In the genomic region with DNA sequence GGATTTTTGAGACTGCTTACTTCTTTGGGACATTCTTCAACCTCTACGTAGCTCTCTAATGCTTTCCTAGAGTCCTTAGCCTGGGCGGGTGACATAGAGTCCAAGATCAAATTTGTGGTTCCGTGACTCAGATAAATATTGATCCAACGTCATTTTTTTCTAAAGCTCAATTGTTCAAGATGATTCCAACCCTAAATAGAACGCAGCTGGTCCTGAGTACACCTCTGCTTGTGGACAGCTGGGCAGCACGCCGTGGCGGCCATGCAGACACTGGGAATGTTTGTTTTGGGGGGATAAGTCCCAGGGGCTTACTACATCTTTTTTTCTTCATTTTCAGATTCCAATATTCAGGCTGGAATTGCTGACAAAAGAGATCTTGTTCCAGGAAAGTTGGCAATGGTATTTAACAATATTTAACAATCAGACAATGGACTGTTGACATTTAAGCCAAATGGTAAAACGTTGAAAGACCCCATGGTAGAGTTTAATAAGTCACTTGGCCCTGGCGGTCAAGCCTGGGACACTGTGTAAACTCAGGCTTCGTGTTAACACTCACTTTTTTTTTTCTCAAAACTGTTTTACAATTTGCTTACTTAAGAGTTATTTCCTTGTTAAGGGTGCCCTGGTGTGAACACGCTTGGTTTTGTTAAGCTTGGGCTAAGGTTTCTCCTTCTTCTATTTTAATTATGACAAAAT, we compare ENCODE assay signal across 27 mouse cellular contexts.
DNase-seq lines count a peak whose midpoint lies in the region; ATAC-seq and TF ChIP-seq lines count a peak whose summit lies in the region.
"Had no signal": no experiment of that assay in that cellular context is flagged by ENCODE, and none has a peak within 500 bp of the region (broad histone marks: within the 10 kb centered on the region; RNA-seq: fewer than 3 reads in every experiment).

No protein-coding gene starts in this region.

- no peak overlapping the region for H3K9ac ChIP-seq in lung, embryonic 16.5 days (ENCODE audit: low read length)
- H3K9ac ChIP-seq in kidney, embryonic 15.5 days = no peak overlapping the region
- no peak overlapping the region for H3K9ac ChIP-seq in stomach, postnatal 0 days (ENCODE audit: low read length)
- no peak overlapping the region for H3K9ac ChIP-seq in neural tube, embryonic 15.5 days (replicated peaks)
- H3K9ac ChIP-seq: heart, embryonic 15.5 days; hindbrain, embryonic 12.5 days; intestine, embryonic 15.5 days; limb, embryonic 15.5 days; liver, embryonic 13.5 days; midbrain, embryonic 15.5 days had no signal

- H3K4me2 ChIP-seq in lung, embryonic 16.5 days (ENCODE audit: low read depth, low read length) = no peak overlapping the region
- no peak overlapping the region for H3K4me2 ChIP-seq in kidney, embryonic 15.5 days
- no peak overlapping the region for H3K4me2 ChIP-seq in stomach, postnatal 0 days (replicated peaks; ENCODE audit: low read depth)
- H3K4me2 ChIP-seq in neural tube, embryonic 15.5 days = no peak overlapping the region
- H3K4me2 ChIP-seq: heart, embryonic 15.5 days; hindbrain, embryonic 12.5 days; intestine, embryonic 15.5 days; limb, embryonic 15.5 days; liver, embryonic 13.5 days; midbrain, embryonic 15.5 days had no signal

- peaks cover 19% of the 10 kb centered on the region for H3K4me1 ChIP-seq in kidney, adult 2 months (ENCODE audit: control insufficient read depth, insufficient read depth, low read length)
- H3K4me1 ChIP-seq in lung, embryonic 16.5 days (replicated peaks; ENCODE audit: control insufficient read depth, insufficient read depth, low read length) = peaks cover 14% of the 10 kb centered on the region
- peaks cover 23% of the 10 kb centered on the region for H3K4me1 ChIP-seq in kidney, embryonic 15.5 days
- H3K4me1 ChIP-seq in stomach, postnatal 0 days (replicated peaks; ENCODE audit: control insufficient read depth, insufficient read depth) = no peaks in the 10 kb centered on the region
- no peaks in the 10 kb centered on the region for H3K4me1 ChIP-seq in neural tube, embryonic 15.5 days
- H3K4me1 ChIP-seq: heart, embryonic 15.5 days; hindbrain, embryonic 12.5 days; liver, embryonic 13.5 days; midbrain, embryonic 15.5 days had no signal

- TF ChIP-seq POLR2A in kidney, adult 2 months (IDR thresholded peaks at IDR 0.05; ENCODE audit: low read depth, low read length) = no peak

- no peak for TF ChIP-seq EP300 in stomach, postnatal 0 days (optimal IDR thresholded peaks at IDR 0.05)

- H3K27me3 ChIP-seq in kidney, adult 2 months (replicated peaks; ENCODE audit: control insufficient read depth, insufficient read depth, low read length) = no peaks in the 10 kb centered on the region
- H3K27me3 ChIP-seq in lung, embryonic 16.5 days (ENCODE audit: control insufficient read depth, insufficient read depth, low read depth, low read length) = no peaks in the 10 kb centered on the region
- H3K27me3 ChIP-seq in kidney, embryonic 15.5 days = no peaks in the 10 kb centered on the region
- no peaks in the 10 kb centered on the region for H3K27me3 ChIP-seq in stomach, postnatal 0 days (ENCODE audit: control insufficient read depth, insufficient read depth, low read length)
- H3K27me3 ChIP-seq in neural tube, embryonic 15.5 days (replicated peaks) = no peaks in the 10 kb centered on the region
- H3K27me3 ChIP-seq: heart, embryonic 15.5 days; hindbrain, embryonic 12.5 days; intestine, embryonic 15.5 days; limb, embryonic 15.5 days; liver, embryonic 13.5 days; midbrain, embryonic 15.5 days had no signal

- no peak overlapping the region for H3K4me3 ChIP-seq in kidney, adult 2 months (ENCODE audit: insufficient read depth, low read depth, low read length)
- H3K4me3 ChIP-seq in lung, embryonic 16.5 days (ENCODE audit: low read length) = no peak overlapping the region
- H3K4me3 ChIP-seq in kidney, embryonic 15.5 days (replicated peaks) = no peak overlapping the region
- no peak overlapping the region for H3K4me3 ChIP-seq in stomach, postnatal 0 days (ENCODE audit: low read depth, low read length)
- H3K4me3 ChIP-seq in neural tube, embryonic 15.5 days (replicated peaks) = no peak overlapping the region
- H3K4me3 ChIP-seq: heart, embryonic 10.5 days; heart, embryonic 15.5 days; hindbrain, embryonic 12.5 days; intestine, embryonic 15.5 days; left cerebral cortex, adult 2 months; limb, embryonic 15.5 days; liver, embryonic 13.5 days; midbrain, embryonic 15.5 days had no signal

- peak overlapping the region; percentile 41; the same call in 1 of the 2 replicates for H3K27ac ChIP-seq in kidney, adult 2 months (ENCODE audit: insufficient read depth, low read depth, low read length)
- H3K27ac ChIP-seq in lung, embryonic 16.5 days (ENCODE audit: low read length) = peak overlapping the region; percentile 9; the same call in 1 of the 2 replicates
- 0 out of 2 replicates have a peak overlapping the region, but pooled peaks have one; percentile 14 for H3K27ac ChIP-seq in kidney, embryonic 15.5 days
- no peak overlapping the region for H3K27ac ChIP-seq in stomach, postnatal 0 days (replicated peaks)
- no peak overlapping the region for H3K27ac ChIP-seq in neural tube, embryonic 15.5 days (replicated peaks)
- H3K27ac ChIP-seq: heart, embryonic 10.5 days; heart, embryonic 15.5 days; hindbrain, embryonic 12.5 days; hindbrain, postnatal 0 days; intestine, embryonic 15.5 days; left cerebral cortex, adult 2 months; limb, embryonic 15.5 days; liver, embryonic 13.5 days; macrophage; midbrain, embryonic 15.5 days had no signal

- TF ChIP-seq CTCF in kidney, adult 2 months (conservative IDR thresholded peaks at IDR 0.05; ENCODE audit: insufficient read depth, insufficient read length, low read depth, low read length) = no peak
- TF ChIP-seq CTCF in stomach, postnatal 0 days (IDR thresholded peaks at IDR 0.05; ENCODE audit: low read depth) = no peak

- no peaks in the 10 kb centered on the region for H3K36me3 ChIP-seq in kidney, adult 2 months (ENCODE audit: control insufficient read depth, insufficient read depth, low read length)
- no peaks in the 10 kb centered on the region for H3K36me3 ChIP-seq in lung, embryonic 16.5 days (ENCODE audit: control insufficient read depth, insufficient read depth, low read length)
- H3K36me3 ChIP-seq in kidney, embryonic 15.5 days = no peaks in the 10 kb centered on the region
- H3K36me3 ChIP-seq in stomach, postnatal 0 days (ENCODE audit: control insufficient read depth, insufficient read depth, low read length) = no peaks in the 10 kb centered on the region
- no peaks in the 10 kb centered on the region for H3K36me3 ChIP-seq in neural tube, embryonic 15.5 days
- H3K36me3 ChIP-seq: heart, embryonic 10.5 days; heart, embryonic 15.5 days; hindbrain, embryonic 12.5 days; intestine, embryonic 15.5 days; limb, embryonic 15.5 days; liver, embryonic 13.5 days; midbrain, embryonic 15.5 days had no signal

- DNase-seq in kidney, adult 2 months = peak; percentile 88
- no peak for DNase-seq in kidney, postnatal 4 days
- DNase-seq in lung, postnatal 10 days = no peak
- no peak for DNase-seq in stomach, postnatal 0 days (ENCODE audit: low spot score)
- DNase-seq: adrenal gland, postnatal 14 days; cerebellum, adult 11 months; cerebellum, adult 9-10 months; cerebellum, postnatal 36 days; gastrocnemius, postnatal 14 days; heart, postnatal 36 days; layer of hippocampus, adult 9-11 months; liver, embryonic 13.5 days; lung, adult 18-20 months; right cerebral cortex, adult 18-20 months had no signal

- no peak; the same call in 1 of the 2 replicates for ATAC-seq in lung, embryonic 16.5 days (ENCODE audit: low read depth)
- no peak for ATAC-seq in kidney, embryonic 15.5 days (replicated peaks; ENCODE audit: low FRiP score)
- ATAC-seq in stomach, postnatal 0 days (ENCODE audit: low FRiP score, low TSS enrichment) = 0 out of 2 replicates have a peak, but pooled peaks have one; percentile 26
- no peak for ATAC-seq in neural tube, embryonic 15.5 days (ENCODE audit: low FRiP score)
- ATAC-seq: forebrain, embryonic 14.5 days; hindbrain, postnatal 0 days; intestine, embryonic 15.5 days; midbrain, embryonic 15.5 days had no signal

- H3K9me3 ChIP-seq in lung, embryonic 16.5 days (ENCODE audit: control insufficient read depth, low read length) = no peaks in the 10 kb centered on the region
- no peaks in the 10 kb centered on the region for H3K9me3 ChIP-seq in kidney, embryonic 15.5 days (replicated peaks)
- H3K9me3 ChIP-seq in stomach, postnatal 0 days (ENCODE audit: control insufficient read depth, low read length) = no peaks in the 10 kb centered on the region
- H3K9me3 ChIP-seq in neural tube, embryonic 15.5 days (replicated peaks) = no peaks in the 10 kb centered on the region
- H3K9me3 ChIP-seq: heart, embryonic 10.5 days; heart, embryonic 15.5 days; hindbrain, embryonic 12.5 days; intestine, embryonic 15.5 days; limb, embryonic 15.5 days; liver, embryonic 13.5 days; midbrain, embryonic 15.5 days had no signal

- 60% methylated on average over 12 of the region's 12 CpGs for WGBS in kidney, adult 2 months
- 31% methylated on average over 12 of the region's 12 CpGs for WGBS in lung, embryonic 16.5 days
- 62% methylated on average over 12 of the region's 12 CpGs for WGBS in kidney, embryonic 15.5 days
- WGBS in stomach, postnatal 0 days = 32% methylated on average over 12 of the region's 12 CpGs
- WGBS in neural tube, embryonic 15.5 days = 77% methylated on average over 12 of the region's 12 CpGs

Comparison
In these comparisons a context has a peak if more than half of its experiments do, and no peak if none do; other contexts are left out.
1. H3K27ac ChIP-seq: peak in kidney, adult 2 months (single experiment), lung, embryonic 16.5 days (single experiment) and kidney, embryonic 15.5 days (single experiment); none in stomach, postnatal 0 days (single experiment) and neural tube, embryonic 15.5 days (single experiment).